Mouse (Mus musculus) midbrain, postnatal 0 days (tissue): Measurements from ENCODE around the gene Chst8. TPM values are rescaled to one million over a fixed set of nuclear protein-coding genes. Genes with fewer than 3 reads are reported as not detected.

Source experiments
- ATAC-seq: fragments of 200-750 bp; cut with Nextera tagmentation; 2 replicates; pipeline ENCODE4 v1.8.0; 2017; ENCODE audit warnings: moderate number of reproducible peaks, mild to moderate bottlenecking, moderate TSS enrichment, moderate library complexity; ENCODE audit not compliant: low FRiP score
- DNase-seq: peaks from one replicate; pipeline ENCODE4 v3.0.0-alpha.2; 2015; ENCODE audit warnings: low spot score
- H3K27ac ChIP-seq: fragments of 300-500 bp; sonication (generic); 2 replicates; pipeline ENCODE4 v1.5.1; 2014; ENCODE audit warnings: low read depth, mild to moderate bottlenecking, low read length, mixed read lengths
- H3K27me3 ChIP-seq: fragments of 300-500 bp; sonication (generic); 2 replicates; pipeline ENCODE4 v1.6.1; 2014; ENCODE audit warnings: low read length, control low read depth, mixed read lengths; ENCODE audit not compliant: insufficient read depth
- H3K36me3 ChIP-seq: fragments of 300-500 bp; sonication (generic); 2 replicates; pipeline ENCODE4 v1.6.1; 2014; ENCODE audit warnings: low read length, control low read depth, mixed read lengths; ENCODE audit not compliant: insufficient read depth
- H3K4me1 ChIP-seq: fragments of 300-500 bp; sonication (generic); 2 replicates; pipeline ENCODE4 v1.6.1; 2014; ENCODE audit warnings: mild to moderate bottlenecking, control low read depth, antibody characterized with exemption, low read length, mixed read lengths; ENCODE audit not compliant: insufficient read depth
- H3K4me2 ChIP-seq: fragments of 300-500 bp; sonication (generic); 2 replicates; pipeline ENCODE4 v1.6.1; 2014; ENCODE audit warnings: low read depth, mild to moderate bottlenecking, low read length, mixed read lengths; ENCODE audit not compliant: poor library complexity, severe bottlenecking
- H3K4me3 ChIP-seq: fragments of 300-500 bp; sonication (generic); 2 replicates; pipeline ENCODE4 v1.5.1; 2014; ENCODE audit warnings: low read depth, mild to moderate bottlenecking, low read length, moderate library complexity
- H3K9ac ChIP-seq: fragments of 300-500 bp; sonication (generic); replicated peaks from 2 replicates; pipeline ENCODE4 v1.6.1; 2014; ENCODE audit warnings: mild to moderate bottlenecking, low read length, moderate library complexity, mixed read lengths; ENCODE audit not compliant: poor library complexity, severe bottlenecking
- H3K9me3 ChIP-seq: fragments of 300-500 bp; sonication (generic); 2 replicates; pipeline ENCODE4 v1.6.1; 2016; ENCODE audit warnings: low read length, control low read depth
- CTCF ChIP-seq: IDR thresholded peaks from 2 replicates; pipeline ENCODE4 v1.5.1; 2016; ENCODE audit warnings: antibody characterized with exemption, mild to moderate bottlenecking
- whole genome bisulfite sequencing: fragments of 180-500 bp; shearing (Covaris S2); extraction: QIAGEN DNeasy Blood & Tissue Kit; methylation state at CpG from one replicate; pipeline ENCODE4 v1.1.7; 2014; 5-methylcytosine and 5-hydroxymethylcytosine counted together
- polyA plus RNA-seq: library from polyadenylated mRNA; unstranded; fragments of >200 nt; fragmentation: Nextera tagmentation; extraction: Ambion mirVana; gene quantifications from 2 replicates; pipeline ENCODE4 v1.2.1, GENCODE M21; 2015
- total RNA-seq: library from RNA; depleted of rRNA; stranded (reverse); fragments of >200 nt; gene quantifications from 2 replicates; pipeline ENCODE4 v1.2.3, GENCODE M21; 2014

The Chst8 gene
- total and polyA plus RNA-seq, 2 experiments from 2014 or later, result 16.2 to 20.1 TPM

GRCm38 (mm10) chr7:34721650-34722048 lies 90.9 kb downstream of the Chst8 start:
- H3K36me3 ChIP-seq, result no peaks in the 10 kb centered on the region
- DNase-seq (no peak), ATAC-seq (no peak)
- H3K27ac ChIP-seq, result no peak overlapping the region
- H3K9me3 ChIP-seq, result no peaks in the 10 kb centered on the region
- no peak overlapping the region for H3K4me3 ChIP-seq
- H3K27me3 ChIP-seq, result no peaks in the 10 kb centered on the region
- peaks cover 18% of the 10 kb centered on the region for H3K4me1 ChIP-seq
- H3K9ac ChIP-seq, result no peak overlapping the region
- H3K4me2 ChIP-seq, result no peak overlapping the region
- no peak for TF ChIP-seq CTCF
- WGBS, result 35% methylated on average over 5 of the region's 5 CpGs

DNA sequence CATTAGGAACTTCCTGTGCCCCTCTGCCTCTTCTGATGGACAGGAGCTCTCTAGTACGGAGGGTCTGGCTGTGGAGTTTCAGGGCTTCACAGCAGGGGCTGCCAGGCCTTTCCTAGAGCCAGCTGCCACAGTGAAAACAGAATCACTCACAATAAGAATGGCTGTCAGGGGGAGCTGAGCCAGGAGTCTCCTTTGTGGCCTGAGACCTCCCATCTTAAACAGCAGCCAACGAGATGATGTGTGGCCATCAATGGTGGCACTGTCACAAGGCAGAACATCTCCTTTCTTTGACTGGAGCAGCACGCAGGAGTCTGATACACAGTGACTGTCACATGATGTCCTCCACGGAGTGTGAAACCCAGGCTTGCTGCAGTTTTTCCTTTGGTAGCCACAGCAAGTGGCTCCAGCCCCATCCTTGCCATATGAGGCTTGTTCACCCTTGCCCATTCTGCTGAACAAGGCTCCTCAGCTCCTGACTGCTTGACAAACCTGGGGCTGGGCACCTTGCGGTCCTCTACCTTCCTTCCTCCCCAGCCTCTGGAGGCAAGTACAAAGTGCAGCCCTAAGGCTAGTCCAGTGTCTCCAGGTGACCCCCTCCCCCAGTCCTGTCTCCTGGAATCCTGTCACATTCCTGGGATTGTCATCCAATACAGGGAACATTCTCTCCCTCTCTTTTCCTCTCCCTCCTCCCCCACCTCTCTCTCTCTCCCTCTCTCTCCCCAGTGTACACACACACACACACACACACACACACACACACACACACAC lies 91.4 kb downstream of the Chst8 start:
- H3K36me3 ChIP-seq, result no peaks in the 10 kb centered on the region
- 24% methylated on average over 5 of the region's 5 CpGs for WGBS
- no peak overlapping the region for H3K4me2 ChIP-seq
- DNase-seq (peak; percentile 65), ATAC-seq (no peak; the same call in 1 of the 2 replicates)
- H3K4me1 ChIP-seq, result peaks cover 19% of the 10 kb centered on the region
- H3K9ac ChIP-seq, result no peak overlapping the region
- H3K9me3 ChIP-seq, result no peaks in the 10 kb centered on the region
- no peaks in the 10 kb centered on the region for H3K27me3 ChIP-seq
- TF ChIP-seq CTCF, result no peak
- no peak overlapping the region for H3K4me3 ChIP-seq
- H3K27ac ChIP-seq, result 0 out of 2 replicates have a peak overlapping the region, but pooled peaks have one; percentile 12

GRCm38 (mm10) chr7:34719599-34719998 lies 92.9 kb downstream of the Chst8 start:
- WGBS, result 39% methylated on average over 5 of the region's 5 CpGs
- Histone ChIP-seq H3K27me3 (no peaks in the 10 kb centered on the region), H3K27ac (no peak overlapping the region), H3K4me2 (no peak overlapping the region), H3K9ac (no peak overlapping the region), H3K4me3 (no peak overlapping the region), H3K4me1 (peaks cover 19% of the 10 kb centered on the region), H3K36me3 (no peaks in the 10 kb centered on the region), H3K9me3 (no peaks in the 10 kb centered on the region)
- peak; percentile 70 for DNase-seq
- TF ChIP-seq CTCF, result peak; percentile 79
- ATAC-seq, result no peak

- 48% methylated on average over 9 of the region's 9 CpGs for WGBS
- no peaks in the 10 kb centered on the region for H3K27me3 ChIP-seq
- DNase-seq (no peak), ATAC-seq (no peak)
- H3K4me1 ChIP-seq, result peaks cover 19% of the 10 kb centered on the region
- H3K4me3 ChIP-seq, result no peak overlapping the region
- no peak for TF ChIP-seq CTCF
- no peaks in the 10 kb centered on the region for H3K36me3 ChIP-seq
- H3K9ac ChIP-seq, result no peak overlapping the region
- H3K27ac ChIP-seq, result no peak overlapping the region
- no peaks in the 10 kb centered on the region for H3K9me3 ChIP-seq
- H3K4me2 ChIP-seq, result no peak overlapping the region
These were observed 93.9 kb downstream of the Chst8 start for GRCm38 (mm10) chr7:34718651-34719050.

DNA sequence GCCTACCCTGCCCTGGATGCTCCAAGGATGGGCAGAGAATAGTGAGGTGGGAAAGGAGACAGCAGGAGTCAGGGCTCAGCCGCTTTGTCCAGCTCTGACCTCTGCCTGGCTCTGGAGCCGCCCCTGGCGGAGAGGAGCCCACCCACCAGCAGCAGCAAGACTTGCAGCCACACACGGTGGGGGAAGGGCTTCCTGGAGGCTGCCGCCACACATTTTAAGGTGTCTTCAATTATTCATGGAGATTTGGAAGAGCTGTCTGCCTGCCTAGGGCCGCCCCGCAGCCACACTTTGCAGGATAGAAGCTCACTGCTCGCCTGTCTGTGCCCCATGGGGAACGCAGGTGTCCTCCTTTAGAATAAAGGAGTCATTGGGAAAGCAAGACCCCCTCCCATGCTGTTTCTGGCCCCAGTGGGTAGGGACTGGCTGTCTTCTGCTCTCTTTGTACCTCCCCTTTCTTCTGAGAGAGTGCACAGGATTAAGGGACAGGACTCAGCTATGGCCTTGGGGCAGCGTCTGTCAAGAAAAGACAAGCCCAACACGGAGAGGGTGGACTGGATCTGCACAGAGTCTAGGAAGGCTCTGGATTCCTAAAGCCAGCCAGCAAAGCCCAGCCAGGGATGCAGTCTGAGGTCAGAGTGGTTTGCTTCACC lies 95.2 kb downstream of the Chst8 start:
- peak; percentile 32 for TF ChIP-seq CTCF
- no peaks in the 10 kb centered on the region for H3K27me3 ChIP-seq
- no peak overlapping the region for H3K4me2 ChIP-seq
- H3K36me3 ChIP-seq, result no peaks in the 10 kb centered on the region
- no peaks in the 10 kb centered on the region for H3K9me3 ChIP-seq
- no peak overlapping the region for H3K4me3 ChIP-seq
- H3K4me1 ChIP-seq, result peaks cover 19% of the 10 kb centered on the region
- no peak overlapping the region for H3K9ac ChIP-seq
- peak overlapping the region; percentile 43; the same call in 1 of the 2 replicates for H3K27ac ChIP-seq
- 5% methylated on average over 11 of the region's 11 CpGs for WGBS
- DNase-seq (no peak), ATAC-seq (peak; percentile 63)

- Histone ChIP-seq H3K36me3 (no peaks in the 10 kb centered on the region), H3K4me2 (no peak overlapping the region), H3K27ac (no peak overlapping the region), H3K4me3 (no peak overlapping the region), H3K4me1 (peaks cover 14% of the 10 kb centered on the region), H3K9me3 (no peaks in the 10 kb centered on the region), H3K9ac (no peak overlapping the region), H3K27me3 (no peaks in the 10 kb centered on the region)
- DNase-seq (no peak), ATAC-seq (no peak)
- 71% methylated on average over 11 of the region's 11 CpGs for WGBS
- no peak for TF ChIP-seq CTCF
These were observed 97.6 kb downstream of the Chst8 start for GRCm38 (mm10) chr7:34714848-34715460.
